Mouse (Mus musculus) lung, postnatal 36 days (tissue): Measurements from ENCODE around the gene Dok4.
"Not testable (repeated sequence)": the region's sequence is repeated elsewhere in the genome, so short reads cannot be mapped to it uniquely, and the experiment has no call there.

Experiments used
- DNase-seq: peaks from one replicate; pipeline ENCODE4 v3.0.0; 2022; ENCODE audit warnings: mixed read lengths

Dok4 gene

DNA sequence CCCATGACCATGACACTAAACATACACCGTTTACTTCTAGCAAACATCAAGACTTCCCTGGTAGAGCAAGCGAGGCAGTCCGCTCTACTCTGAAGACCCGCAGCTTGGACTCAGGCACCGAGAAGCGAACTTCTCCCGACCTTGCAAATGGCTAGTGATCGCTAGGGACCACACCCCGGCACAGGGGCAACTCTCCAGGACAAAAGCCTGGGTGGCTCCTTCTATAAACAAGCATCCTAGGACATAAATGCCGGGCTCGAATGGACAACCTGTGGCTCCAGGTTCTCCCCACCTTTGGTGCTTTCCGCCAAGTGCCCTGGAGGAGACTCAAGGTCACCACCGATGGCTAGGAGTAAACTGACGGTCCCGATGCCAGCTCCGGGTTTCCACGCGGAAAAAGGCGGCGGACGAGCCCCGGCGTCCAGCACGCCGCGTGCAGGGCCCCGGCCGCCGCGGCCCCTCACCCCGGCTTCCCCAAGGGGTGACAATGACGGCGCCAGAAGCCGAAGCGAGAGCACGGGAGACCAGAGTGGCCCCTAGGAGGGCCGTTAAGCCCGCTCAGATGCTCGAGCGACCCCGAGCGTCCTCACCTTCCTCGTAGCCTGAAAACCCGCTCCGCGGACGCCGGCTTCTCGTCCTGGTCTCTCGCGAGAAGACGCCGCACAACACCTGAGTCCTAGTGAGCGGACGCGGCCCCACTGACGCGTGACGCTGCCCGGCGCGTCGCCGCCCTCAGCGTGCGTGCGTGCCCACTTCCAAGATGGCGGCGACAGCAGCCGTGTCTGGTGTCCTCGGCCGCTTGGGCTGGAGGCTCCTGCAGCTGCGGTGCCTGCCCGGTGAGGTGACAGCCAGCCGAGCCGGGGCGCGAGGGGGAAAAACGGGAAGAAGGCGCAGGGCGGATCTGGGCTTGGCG lies 38.2 kb downstream of the Dok4 start, which contains the start of the genes Coq9 and Ciapin1:
Coq9 (plus strand) TSS at position 660 of the 913 bp plus-strand sequence.
Ciapin1 (minus strand) TSS at position 697 of the 913 bp plus-strand sequence.
- peak; percentile 98 for DNase-seq

DNA sequence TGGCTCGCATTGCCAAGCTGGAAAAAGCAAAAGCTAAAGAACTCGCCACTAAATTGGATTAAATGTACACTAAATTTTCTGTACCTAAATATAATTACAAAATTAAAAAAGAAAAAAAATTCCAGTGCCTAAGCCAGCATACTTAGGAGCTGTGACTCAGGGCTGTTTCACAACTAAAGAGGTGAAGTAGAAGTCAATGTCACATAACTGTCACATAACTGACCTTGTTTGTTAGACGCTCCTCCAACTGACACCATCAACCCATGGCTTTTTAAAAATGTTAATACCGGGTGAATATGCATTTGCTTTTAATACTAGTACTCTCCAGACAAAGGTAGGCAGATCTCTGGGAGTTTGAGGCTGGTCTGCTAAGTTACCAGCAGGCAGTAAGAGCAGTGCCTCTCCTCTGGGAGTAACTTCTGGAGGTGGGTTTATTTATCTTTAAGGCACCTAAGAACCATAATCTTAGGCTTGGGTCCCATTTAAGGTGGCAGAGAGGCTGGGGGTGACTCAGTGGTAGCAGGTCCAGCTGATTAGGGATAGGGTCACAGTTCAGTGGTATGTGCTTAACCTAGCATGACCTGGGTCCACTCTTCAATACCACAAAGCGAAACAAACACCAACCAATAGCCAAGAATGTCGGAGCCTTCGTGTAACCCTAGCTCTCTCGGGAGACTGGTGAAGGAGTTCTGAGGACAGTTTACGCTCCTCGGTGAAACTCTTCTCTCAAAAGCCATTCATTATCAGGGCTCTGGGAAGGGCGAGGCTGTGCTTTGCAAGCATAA lies 39.5 kb downstream of the Dok4 start:
- no peak for DNase-seq

DNA sequence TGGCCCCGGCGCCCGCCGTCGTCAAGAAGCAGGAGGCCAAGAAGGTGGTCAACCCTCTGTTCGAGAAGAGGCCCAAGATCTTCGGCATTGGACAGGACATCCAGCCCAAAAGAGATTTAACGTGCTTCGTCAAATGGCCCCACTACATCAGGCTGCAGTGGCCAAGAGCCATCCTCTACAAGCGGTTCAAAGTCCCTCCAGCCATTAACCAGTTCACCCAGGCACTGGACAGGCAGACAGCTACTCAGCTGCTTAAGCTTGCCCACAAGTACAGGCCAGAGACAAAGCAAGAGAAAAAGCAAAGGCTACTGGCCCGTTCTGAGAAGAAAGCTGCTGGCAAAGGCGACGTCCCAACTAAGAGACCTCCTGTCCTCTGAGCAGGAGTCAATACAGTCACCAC lies 40.4 kb downstream of the Dok4 start:
- DNase-seq = not testable (repeated sequence)

DNA sequence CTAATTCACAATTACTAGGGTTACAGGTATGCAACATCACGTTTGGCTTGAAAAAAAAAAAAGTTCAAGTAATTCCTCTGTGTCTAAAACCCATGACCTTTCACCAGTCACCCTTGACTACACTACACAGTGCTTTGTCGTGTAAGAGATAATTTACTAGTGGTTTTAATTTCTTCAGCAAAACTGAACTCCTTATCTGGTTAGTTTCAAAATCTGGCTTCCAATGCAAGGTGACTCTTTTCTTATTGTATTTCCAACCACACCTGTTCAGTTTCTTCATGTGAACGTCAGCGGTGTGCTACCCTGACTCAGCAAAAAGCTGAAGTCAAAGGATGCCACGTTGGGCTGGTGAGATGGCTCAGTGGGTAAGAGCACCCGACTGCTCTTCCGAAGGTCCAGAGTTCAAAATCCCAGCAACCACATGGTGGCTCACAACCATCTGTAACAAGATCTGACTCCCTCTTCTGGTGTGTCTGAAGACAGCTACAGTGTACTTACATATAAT lies 42.2 kb downstream of the Dok4 start:
- DNase-seq = not testable (repeated sequence)

DNA sequence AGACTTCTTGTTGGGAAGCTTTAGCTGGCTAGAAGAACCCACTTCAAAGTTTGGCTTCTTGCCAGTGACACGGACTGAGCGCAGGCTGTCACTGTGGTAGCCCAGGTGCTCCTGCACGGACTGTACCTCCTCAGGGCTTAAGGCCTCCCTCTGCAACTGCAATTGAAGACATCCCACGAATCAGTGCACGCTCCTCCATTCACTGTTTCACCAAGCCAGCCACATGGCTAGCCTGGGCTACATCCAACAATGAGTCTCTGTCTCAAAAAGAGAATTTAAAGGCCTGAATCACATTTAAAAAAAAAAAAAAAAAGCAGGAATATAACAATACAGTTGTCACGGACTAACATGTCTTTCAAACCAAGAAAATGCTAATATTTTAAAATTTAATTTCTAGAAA lies 47.8 kb downstream of the Dok4 start:
- DNase-seq = no peak

DNA sequence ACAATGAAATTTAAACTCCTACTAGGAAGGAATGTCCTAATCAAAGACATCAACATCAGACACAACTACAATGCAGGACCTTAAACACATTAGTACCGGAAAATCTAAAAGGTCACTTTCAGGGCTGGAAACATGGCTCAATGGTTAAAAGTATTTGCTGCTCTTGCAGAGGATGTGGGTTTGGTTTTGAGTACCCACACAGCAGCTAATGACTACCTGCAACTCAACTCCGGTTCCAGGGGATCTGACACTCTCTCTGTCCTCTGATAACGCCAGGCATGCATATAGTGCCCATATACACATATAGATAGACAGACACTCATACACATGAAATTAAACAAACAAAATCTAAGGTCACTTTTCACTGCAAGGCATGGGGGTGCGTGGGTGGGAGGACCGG lies 49.9 kb downstream of the Dok4 start:
- DNase-seq = no peak

DNA sequence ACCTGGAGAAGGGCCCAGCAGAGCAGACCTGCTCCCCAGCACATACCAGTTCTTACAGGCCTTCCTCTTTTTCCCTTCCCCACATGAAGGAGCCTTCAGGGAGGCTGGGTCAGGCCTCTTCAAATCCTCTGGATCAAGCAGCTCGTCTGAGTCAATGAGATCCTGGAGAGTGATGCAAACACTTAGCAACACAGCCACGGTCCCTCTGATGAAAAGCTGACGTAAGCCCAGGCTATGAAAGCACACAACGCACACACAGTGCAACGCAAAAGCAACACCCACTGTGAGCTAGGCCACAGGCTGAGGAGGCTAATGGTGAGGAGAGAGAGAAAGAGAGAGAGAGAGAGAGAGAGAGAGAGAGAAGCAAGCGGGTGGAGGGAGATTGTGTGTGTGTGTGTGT lies 51.0 kb downstream of the Dok4 start:
- DNase-seq = no peak

DNA sequence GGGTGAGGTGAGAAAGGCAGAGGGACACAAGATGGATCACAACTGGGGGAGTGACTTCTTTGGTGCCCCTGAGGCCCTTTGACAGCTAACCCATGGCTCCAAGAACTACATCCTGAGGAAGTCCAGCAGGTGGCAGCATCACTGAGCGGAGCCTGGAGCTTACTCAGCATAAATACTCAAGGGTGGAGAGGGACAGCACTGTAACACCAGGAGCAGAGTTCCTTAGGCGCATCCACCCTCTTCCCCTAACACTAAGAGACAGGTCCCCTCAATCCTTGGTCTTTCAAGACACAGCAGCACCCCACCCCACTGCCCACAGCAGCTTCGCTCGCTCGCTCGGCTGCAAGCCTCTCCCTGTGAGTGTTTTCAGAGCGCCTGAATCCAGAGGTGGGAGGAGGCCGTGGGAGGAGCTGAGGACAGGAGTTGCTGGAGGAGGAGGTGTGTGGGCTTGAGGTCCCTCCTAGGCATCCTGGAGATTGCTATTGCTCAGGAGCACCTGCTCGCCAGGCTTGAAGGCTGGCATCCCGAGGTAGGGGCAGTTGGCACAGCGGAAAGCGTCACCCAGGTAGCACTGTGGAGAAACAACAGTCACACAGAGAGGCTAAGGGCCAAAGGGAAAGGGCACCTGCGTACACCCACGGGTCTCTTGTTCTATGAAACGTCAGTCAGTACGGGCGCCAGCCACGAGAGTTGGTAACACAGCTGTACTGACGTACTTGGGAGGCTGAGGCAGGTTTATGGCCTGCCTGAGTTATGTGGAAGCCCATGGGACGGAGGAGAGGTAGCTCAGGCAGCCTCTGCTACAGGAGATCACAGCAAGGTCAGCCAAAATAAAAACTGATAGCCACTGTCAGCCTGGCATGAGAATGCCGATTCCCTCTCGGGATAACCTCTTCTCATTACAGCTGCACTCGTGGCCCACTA lies 53.2 kb downstream of the Dok4 start:
- peak; percentile 69 for DNase-seq

DNA sequence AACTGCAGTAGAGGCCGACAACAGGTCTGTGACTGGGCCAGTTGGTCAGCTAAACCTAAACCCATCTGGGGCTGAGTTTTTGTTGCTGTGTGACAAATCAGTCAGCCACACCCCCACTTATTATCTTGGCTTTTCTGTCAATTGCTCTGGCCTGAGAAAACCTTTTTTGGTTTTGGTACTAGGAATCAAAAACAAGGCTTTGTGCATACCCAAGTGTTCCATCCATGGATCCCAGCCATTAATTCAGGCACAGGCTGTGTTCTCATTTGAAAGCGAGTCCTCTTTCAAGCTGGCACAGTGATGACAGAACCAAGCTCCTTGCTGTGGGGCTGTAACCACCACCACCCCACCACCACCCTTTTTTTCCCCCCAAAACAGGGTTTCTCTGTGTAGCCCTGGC lies 54.7 kb downstream of the Dok4 start:
- DNase-seq = no peak

DNA sequence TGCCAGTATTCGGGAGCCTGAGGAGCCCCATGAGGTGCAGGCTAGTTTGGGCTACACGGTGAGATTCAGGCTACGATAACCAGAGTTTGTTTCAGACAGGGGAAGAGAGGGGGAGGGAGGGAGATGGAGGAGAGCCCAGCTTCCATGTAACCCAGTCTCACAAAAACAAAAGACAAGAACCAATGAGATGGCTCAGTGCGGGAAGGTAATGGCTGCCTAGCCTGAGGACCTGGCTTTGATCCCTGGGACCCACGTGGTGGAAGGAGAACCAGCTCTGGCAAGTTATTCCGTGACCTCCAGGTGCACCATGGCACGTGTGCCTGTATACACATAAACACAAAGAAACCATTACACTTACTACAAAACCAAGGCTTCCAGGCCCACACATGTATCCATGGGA lies 55.6 kb downstream of the Dok4 start:
- DNase-seq = no peak

DNA sequence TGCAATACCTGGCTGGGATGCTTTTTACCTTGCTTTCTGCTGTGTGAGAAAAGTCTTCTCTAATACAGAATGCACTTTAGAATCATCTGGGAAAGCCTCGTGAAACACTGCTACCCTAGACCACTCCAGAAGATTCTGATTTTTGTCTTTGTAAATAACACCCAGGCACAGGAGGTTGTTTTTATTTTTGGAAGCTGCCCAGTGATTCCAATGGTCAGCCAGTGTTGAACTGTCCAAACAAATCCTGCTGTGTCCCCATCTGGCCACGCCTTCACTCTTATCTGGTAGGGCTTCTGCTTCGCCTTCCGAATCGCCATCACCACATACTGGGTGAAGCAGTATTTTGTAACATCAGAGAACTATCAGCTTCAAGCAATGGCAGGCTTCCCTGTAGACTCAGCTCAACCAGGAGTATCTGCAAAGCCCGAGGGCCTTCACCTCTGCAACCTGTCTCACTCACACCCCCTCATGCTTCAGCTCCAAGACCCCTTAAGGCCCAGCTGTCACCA lies 56.4 kb downstream of the Dok4 start:
- no peak for DNase-seq

DNA sequence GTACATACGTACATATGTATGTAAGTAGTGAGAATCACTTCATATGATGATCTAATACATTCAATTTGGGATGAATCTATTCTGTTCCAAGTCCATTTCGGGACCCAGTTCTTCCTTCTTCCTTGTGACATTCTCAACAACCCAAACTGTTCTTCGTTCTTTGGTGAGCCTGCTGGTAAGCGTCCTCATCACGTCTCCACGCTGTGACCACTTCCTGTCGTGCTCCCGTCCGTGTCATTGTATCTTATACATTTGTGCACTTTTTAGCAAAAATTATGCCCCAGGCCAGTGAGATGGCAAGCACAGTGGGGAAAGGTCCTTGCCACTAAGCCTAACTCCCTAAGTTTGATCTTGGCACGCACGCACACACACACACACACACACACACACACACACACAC lies 58.2 kb downstream of the Dok4 start:
- no peak for DNase-seq

DNA sequence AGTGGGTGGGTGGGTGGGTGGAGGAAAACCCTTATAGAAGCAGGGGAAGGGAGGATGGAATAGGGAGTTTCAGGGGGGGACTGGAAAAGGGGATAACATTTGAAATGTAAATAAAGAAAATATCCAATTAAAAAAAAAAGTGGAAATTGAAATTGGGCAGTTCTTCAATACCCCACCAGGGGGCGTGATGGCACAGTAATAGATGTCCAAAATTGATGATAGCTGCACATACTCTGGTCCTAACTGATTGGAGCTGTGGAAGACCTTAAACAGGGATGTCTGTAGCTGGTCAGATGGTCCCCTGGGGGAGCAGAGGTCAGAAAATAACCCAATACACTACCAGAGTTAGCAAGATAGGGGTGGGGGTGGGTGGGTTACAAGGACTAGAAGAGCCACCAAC lies 61.6 kb downstream of the Dok4 start:
- peak; percentile 52 for DNase-seq
